Mouse (Mus musculus): ENCODE data around the gene Ribc1.

DNA sequence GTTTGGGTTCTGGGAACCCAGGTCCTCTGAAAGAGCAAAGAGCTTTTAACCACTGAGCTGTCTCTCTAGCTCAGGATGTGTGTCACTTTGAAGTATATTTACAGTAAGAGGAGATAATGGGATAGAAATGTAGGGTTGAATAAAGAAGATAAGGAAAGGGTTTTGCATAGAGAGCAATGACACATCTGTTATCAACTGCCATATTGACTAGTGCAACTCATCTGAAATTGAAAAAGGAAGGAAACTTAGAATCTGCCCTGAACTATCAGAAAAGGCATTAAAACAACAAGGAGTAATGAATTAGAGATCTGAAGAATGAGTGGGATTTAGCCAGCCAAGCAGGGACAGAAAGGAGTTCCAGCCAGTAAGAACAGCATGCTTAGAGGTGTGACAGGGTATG lies 23.8 kb upstream of the Ribc1 start:
- TF ChIP-seq CTCF (IDR thresholded peaks at IDR 0.05; ENCODE audit: control insufficient read depth, insufficient read depth, insufficient read length) (no peak), MAX (IDR thresholded peaks at IDR 0.05) (no peak), MYOD1 (IDR thresholded peaks at IDR 0.05; ENCODE audit: control insufficient read depth, insufficient read length, low read depth) (no peak), USF1 (IDR thresholded peaks at IDR 0.05; ENCODE audit: low read depth) (no peak), CEBPB (IDR thresholded peaks at IDR 0.05; ENCODE audit: low read depth) (no peak), MYOG (IDR thresholded peaks at IDR 0.05; ENCODE audit: control insufficient read depth, extremely low read depth, insufficient read length) (no peak)
